Mouse (Mus musculus): ENCODE measurements at regions not wholly inside any gene's neighbourhood (a gene's known extent, or its start where the extent isn't known, plus 50 kb on each side); places are given as distances from the start of the nearest gene placed in this dataset.
A peak's percentile ranks its signal among the peaks of the same experiment; 100 is the strongest.

- DNase-seq: peak; percentile 53
Measured at GRCm38 (mm10) chrX:13224902-13225301, 55.9 kb upstream of the Ddx3x start.

GRCm38 (mm10) chrX:13226429-13226828 is 54.3 kb upstream of the Ddx3x start:
- DNase-seq: no peak

GRCm38 (mm10) chrX:13229891-13230614 is 50.7 kb upstream of the Ddx3x start:
- DNase-seq: peak; percentile 55

DNA sequence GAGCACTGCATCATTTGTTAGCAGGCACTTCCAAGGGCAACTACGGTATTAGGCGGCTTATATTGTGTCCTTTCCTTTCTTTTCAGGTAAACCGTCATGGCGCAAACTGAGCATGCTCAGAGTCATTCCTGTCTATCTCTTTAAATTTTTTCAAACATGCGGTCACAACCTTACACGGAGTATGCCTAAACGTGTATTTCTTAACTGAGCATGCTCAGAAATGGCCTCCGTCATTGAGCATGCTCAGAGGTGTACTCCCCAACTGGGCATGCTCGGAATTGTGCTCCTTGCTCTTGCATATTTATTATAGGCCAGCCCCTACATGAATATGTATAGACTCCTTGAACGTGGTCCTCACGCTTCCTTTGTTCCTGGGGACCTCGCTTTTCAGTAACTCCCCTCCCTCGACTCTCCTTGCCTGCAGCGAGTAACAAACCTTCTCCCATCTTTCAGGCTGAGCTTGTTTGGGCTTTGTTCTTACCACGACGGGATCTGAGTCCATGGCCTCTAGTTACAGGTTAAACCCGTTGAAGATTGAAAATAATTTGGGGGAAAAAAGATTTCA is 50.1 kb upstream of the Ddx3x start:
- DNase-seq: peak; percentile 93
